Mouse (Mus musculus): Measurements from ENCODE around the gene Rars2. TPM values are rescaled to one million over a fixed set of nuclear protein-coding genes. Genes with fewer than 3 reads are reported as not detected.
A peak's percentile ranks its signal among the peaks of the same experiment; 100 is the strongest.
"Not testable (repeated sequence)": the region's sequence is repeated elsewhere in the genome, so short reads cannot be mapped to it uniquely, and the experiment has no call there.

The Rars2 gene
- 4.8 and 5.1 TPM in 2 replicates for polyA plus RNA-seq (2012; rRNA removed)

DNA sequence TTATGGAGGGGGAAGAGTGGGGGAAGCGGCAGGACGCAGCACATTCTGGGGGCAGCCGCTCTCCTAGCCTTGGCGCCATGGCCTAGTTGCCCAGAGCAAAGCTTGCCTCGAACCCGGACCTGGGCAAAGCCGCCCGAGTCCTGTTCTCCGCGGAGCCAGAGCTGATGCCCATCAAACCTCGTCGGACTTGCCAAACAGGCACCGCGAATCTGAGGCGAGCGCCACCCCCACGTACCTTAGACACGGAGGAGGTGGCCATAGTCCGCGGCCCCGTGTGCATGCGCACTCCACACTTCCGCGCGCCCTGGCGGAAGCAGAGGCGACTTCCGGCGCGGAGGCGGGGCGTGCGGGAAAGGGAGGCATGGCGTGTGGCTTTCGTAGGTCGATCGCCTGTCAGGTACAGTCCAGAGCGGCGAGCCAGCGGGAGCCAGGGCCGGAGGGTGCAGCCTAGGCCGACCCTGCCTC, at the start of gene Rars2, which contains the start of gene Orc3:
TSS of gene Rars2 (plus strand) at position 328 of the 465 bp plus-strand sequence.
TSS of gene Orc3 (minus strand) at position 315 of the 465 bp plus-strand sequence.
- Histone ChIP-seq H3K4me1 (ENCODE audit: control insufficient read depth, insufficient read depth, insufficient read length) (peaks cover 7% of the 10 kb centered on the region; the same call in 1 of the 2 replicates), H3K36me3 (ENCODE audit: control insufficient read depth, insufficient read depth, low read length) (peaks cover 1% of the 10 kb centered on the region; the same call in 1 of the 2 replicates), H3K27me3 (ENCODE audit: control insufficient read depth, insufficient read depth, low read length) (no peaks in the 10 kb centered on the region), H3K27ac (ENCODE audit: insufficient read depth, low read length) (peak within 1 kb of the TSS; percentile 67), H3K4me3 (ENCODE audit: extremely low read depth, insufficient read depth, insufficient read length) (peak within 1 kb of the TSS; percentile 96)
- DNase-seq (ENCODE audit: low read depth in 1 of 2, low spot score in 2 of 2): peak; percentile 78 to 90
- TF ChIP-seq POLR2A (IDR thresholded peaks at IDR 0.05; ENCODE audit: low read depth, low read length) (peak; percentile 86), CTCF (IDR thresholded peaks at IDR 0.05; ENCODE audit: extremely low read depth, insufficient read depth, insufficient read length, insufficient replicate concordance) (no peak)
- under 1% methylated on average over 42 of the region's 42 CpGs for WGBS

DNA sequence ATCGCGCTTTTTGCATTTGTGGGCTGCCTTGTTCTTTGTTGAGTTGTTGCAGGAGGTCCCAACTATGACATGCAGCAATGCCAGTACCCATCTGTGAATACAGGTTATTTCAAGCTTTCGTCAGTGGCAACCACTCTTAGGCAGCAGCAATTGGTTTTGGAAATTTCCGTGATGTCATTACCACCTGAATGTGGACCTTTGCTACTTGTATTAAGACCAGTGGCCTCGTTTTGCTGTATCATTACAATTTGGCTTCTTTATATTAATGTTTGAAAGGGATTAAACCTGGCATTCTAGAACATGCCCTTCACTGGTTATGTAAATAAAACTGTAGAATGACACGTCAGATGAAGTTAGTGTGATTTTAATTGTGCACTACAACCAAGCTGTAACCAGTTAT, 48.5 kb upstream of the Rars2 start:
- TF ChIP-seq POLR2A (IDR thresholded peaks at IDR 0.05; ENCODE audit: low read depth, low read length): no peak
- no peak for TF ChIP-seq CTCF (IDR thresholded peaks at IDR 0.05; ENCODE audit: extremely low read depth, insufficient read depth, insufficient read length, insufficient replicate concordance)
- DNase-seq (ENCODE audit: low read depth in 1 of 2, low spot score in 2 of 2): no peak
- no peak overlapping the region for H3K27ac ChIP-seq (ENCODE audit: insufficient read depth, low read length)
- no peak overlapping the region for H3K4me3 ChIP-seq (ENCODE audit: extremely low read depth, insufficient read depth, insufficient read length)
- peaks cover 27% of the 10 kb centered on the region for H3K36me3 ChIP-seq (ENCODE audit: control insufficient read depth, insufficient read depth, low read length)
- 91% methylated on average over 6 of the region's 6 CpGs for WGBS
- no peaks in the 10 kb centered on the region for H3K4me1 ChIP-seq (ENCODE audit: control insufficient read depth, insufficient read depth, insufficient read length)
- no peaks in the 10 kb centered on the region for H3K27me3 ChIP-seq (ENCODE audit: control insufficient read depth, insufficient read depth, low read length)

DNA sequence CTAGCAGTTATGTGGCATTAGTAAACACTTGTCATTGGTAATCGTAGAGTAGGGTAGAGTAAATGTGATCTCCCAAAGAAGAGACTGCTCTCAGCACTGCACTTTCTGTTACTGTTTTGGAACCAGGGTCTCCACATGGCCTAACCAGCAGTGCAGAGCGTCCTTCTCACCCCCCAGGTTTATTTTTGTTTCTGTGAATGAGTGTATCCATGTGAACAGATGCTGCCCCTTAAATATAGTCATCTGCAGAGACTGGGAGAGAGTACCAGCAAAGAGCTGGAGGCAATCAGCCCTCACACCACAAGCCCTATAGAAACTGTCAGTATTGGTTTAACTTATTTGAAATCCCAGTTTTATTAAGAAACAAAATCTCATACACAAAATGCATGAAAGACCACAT, 41.9 kb upstream of the Rars2 start:
- Histone ChIP-seq H3K4me3 (ENCODE audit: extremely low read depth, insufficient read depth, insufficient read length) (no peak overlapping the region), H3K27ac (ENCODE audit: insufficient read depth, low read length) (no peak overlapping the region), H3K36me3 (ENCODE audit: control insufficient read depth, insufficient read depth, low read length) (peaks cover 36% of the 10 kb centered on the region), H3K4me1 (ENCODE audit: control insufficient read depth, insufficient read depth, insufficient read length) (no peaks in the 10 kb centered on the region), H3K27me3 (ENCODE audit: control insufficient read depth, insufficient read depth, low read length) (no peaks in the 10 kb centered on the region)
- no peak for TF ChIP-seq POLR2A (IDR thresholded peaks at IDR 0.05; ENCODE audit: low read depth, low read length)
- TF ChIP-seq CTCF (IDR thresholded peaks at IDR 0.05; ENCODE audit: extremely low read depth, insufficient read depth, insufficient read length, insufficient replicate concordance): no peak
- DNase-seq (ENCODE audit: low read depth in 1 of 2, low spot score in 2 of 2): no peak
- WGBS: 92% methylated on average over 2 of the region's 2 CpGs

DNA sequence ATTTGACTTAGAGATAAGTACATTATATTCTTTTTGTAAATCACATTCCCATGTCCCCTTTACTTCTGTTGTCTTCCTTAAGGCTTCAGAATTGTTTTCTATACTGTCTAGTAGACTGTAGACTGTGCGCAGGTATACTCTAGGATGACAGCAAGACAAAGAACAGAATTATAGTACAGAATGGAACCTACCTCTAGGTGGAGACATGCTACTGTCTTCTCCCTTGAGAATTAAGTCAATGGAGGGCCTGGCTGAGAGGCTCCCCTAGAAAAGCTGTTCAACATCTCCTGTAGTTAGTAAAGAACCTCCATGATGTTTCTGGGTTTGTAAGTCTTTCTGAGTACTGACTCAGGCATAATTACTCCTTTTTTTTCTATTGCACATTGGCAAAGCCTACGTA, 37.7 kb upstream of the Rars2 start:
- peaks cover 28% of the 10 kb centered on the region for H3K36me3 ChIP-seq (ENCODE audit: control insufficient read depth, insufficient read depth, low read length)
- no peak overlapping the region for H3K27ac ChIP-seq (ENCODE audit: insufficient read depth, low read length)
- no peaks in the 10 kb centered on the region for H3K4me1 ChIP-seq (ENCODE audit: control insufficient read depth, insufficient read depth, insufficient read length)
- no peaks in the 10 kb centered on the region for H3K27me3 ChIP-seq (ENCODE audit: control insufficient read depth, insufficient read depth, low read length)
- H3K4me3 ChIP-seq (ENCODE audit: extremely low read depth, insufficient read depth, insufficient read length): no peak overlapping the region
- no peak for DNase-seq (ENCODE audit: low read depth in 1 of 2, low spot score in 2 of 2)
- 97% methylated on average over 2 of the region's 2 CpGs for WGBS
- TF ChIP-seq CTCF (IDR thresholded peaks at IDR 0.05; ENCODE audit: extremely low read depth, insufficient read depth, insufficient read length, insufficient replicate concordance): no peak
- no peak for TF ChIP-seq POLR2A (IDR thresholded peaks at IDR 0.05; ENCODE audit: low read depth, low read length)

DNA sequence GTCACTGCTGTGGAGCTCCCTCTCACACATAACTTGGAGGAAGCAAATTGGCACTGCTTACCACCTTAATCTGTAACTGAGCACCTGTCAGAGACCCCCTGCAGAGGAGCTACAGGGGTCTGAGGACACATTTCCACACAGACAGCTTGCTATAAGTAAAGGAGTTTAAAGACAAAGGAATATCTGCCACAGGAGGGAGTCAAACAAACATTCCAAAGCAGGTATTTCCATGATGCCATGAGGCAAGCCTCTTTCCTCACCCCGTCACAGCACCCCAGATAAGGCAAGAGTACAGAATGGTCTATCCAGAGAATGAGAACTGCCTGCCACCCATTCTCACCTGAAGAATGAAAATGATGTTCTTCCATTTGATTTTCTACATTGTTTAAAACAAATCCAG, 35.5 kb upstream of the Rars2 start:
- 92% methylated on average over 1 of the region's 1 CpGs for WGBS
- no peak overlapping the region for H3K4me3 ChIP-seq (ENCODE audit: extremely low read depth, insufficient read depth, insufficient read length)
- H3K4me1 ChIP-seq (ENCODE audit: control insufficient read depth, insufficient read depth, insufficient read length): no peaks in the 10 kb centered on the region
- peaks cover 29% of the 10 kb centered on the region for H3K36me3 ChIP-seq (ENCODE audit: control insufficient read depth, insufficient read depth, low read length)
- H3K27ac ChIP-seq (ENCODE audit: insufficient read depth, low read length): no peak overlapping the region
- no peak for DNase-seq (ENCODE audit: low read depth in 1 of 2, low spot score in 2 of 2)
- no peaks in the 10 kb centered on the region for H3K27me3 ChIP-seq (ENCODE audit: control insufficient read depth, insufficient read depth, low read length)
- TF ChIP-seq CTCF (IDR thresholded peaks at IDR 0.05; ENCODE audit: extremely low read depth, insufficient read depth, insufficient read length, insufficient replicate concordance) (no peak), POLR2A (IDR thresholded peaks at IDR 0.05; ENCODE audit: low read depth, low read length) (no peak)

DNA sequence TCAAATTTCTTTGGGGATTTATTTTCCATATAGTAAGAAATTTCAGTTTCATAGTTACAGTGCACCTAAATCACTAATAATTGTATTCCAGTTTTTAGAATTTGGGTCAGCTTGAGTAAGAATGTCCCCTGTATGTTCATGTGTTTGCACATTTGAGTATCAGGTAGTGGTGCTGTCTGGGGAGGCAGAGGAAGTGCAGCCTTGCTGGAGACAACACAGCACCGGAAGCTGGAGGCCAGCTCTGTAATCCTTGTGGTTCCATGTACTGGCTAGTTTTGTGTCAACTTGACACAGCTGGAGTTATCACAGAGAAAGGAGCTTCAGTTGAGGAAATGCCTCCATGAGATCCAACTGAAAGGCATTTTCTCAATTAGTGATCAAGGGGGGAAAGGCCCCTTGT, 33.3 kb upstream of the Rars2 start:
- H3K27ac ChIP-seq (ENCODE audit: insufficient read depth, low read length); H3K4me1 ChIP-seq (ENCODE audit: control insufficient read depth, insufficient read depth, insufficient read length); H3K4me3 ChIP-seq (ENCODE audit: extremely low read depth, insufficient read depth, insufficient read length); H3K27me3 ChIP-seq (ENCODE audit: control insufficient read depth, insufficient read depth, low read length); DNase-seq (ENCODE audit: low read depth in 1 of 2, low spot score in 2 of 2): not testable (repeated sequence)
- H3K36me3 ChIP-seq (ENCODE audit: control insufficient read depth, insufficient read depth, low read length): peaks cover 30% of the 10 kb centered on the region
- WGBS: 73% methylated on average over 1 of the region's 1 CpGs

DNA sequence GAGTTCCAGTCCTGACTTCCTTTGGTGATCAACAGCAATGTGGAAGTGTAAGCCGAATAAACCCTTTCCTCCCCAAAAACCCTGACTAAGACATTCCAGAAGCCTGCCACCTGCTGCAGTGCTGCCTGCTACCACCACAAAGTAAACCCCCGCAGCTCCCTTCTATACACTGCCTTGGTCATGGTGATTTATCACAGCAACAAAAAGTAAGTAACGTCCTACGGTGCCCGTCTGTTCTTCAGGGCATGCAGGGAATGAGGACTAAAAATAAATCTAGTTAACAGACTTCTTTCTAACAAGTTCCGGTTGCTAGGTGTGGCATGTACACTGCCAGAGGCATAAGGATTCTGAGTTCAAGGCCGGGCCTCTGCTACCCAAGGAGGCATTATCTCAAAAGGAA, 32.8 kb upstream of the Rars2 start:
- H3K27me3 ChIP-seq (ENCODE audit: control insufficient read depth, insufficient read depth, low read length): no peaks in the 10 kb centered on the region
- no peak overlapping the region for H3K4me3 ChIP-seq (ENCODE audit: extremely low read depth, insufficient read depth, insufficient read length)
- peaks cover 28% of the 10 kb centered on the region for H3K36me3 ChIP-seq (ENCODE audit: control insufficient read depth, insufficient read depth, low read length)
- no peak for TF ChIP-seq CTCF (IDR thresholded peaks at IDR 0.05; ENCODE audit: extremely low read depth, insufficient read depth, insufficient read length, insufficient replicate concordance)
- no peak for TF ChIP-seq POLR2A (IDR thresholded peaks at IDR 0.05; ENCODE audit: low read depth, low read length)
- no peaks in the 10 kb centered on the region for H3K4me1 ChIP-seq (ENCODE audit: control insufficient read depth, insufficient read depth, insufficient read length)
- no peak for DNase-seq (ENCODE audit: low read depth in 1 of 2, low spot score in 2 of 2)
- H3K27ac ChIP-seq (ENCODE audit: insufficient read depth, low read length): no peak overlapping the region
- 92% methylated on average over 7 of the region's 7 CpGs for WGBS

Data from spleen, adult 2 months (tissue).